ENCODE assay signal across 30 mouse cellular contexts in genomic region chr2:170503983-170504382, GRCm38 (mm10). TPM values are rescaled to one million over a fixed set of nuclear protein-coding genes. Genes with fewer than 3 reads are reported as not detected.
DNase-seq lines count a peak whose midpoint lies in the region; ATAC-seq and TF ChIP-seq lines count a peak whose summit lies in the region.
"Had no signal": no experiment of that assay in that cellular context is flagged by ENCODE, and none has a peak within 500 bp of the region (broad histone marks: within the 10 kb centered on the region; RNA-seq: fewer than 3 reads in every experiment).

No protein-coding gene starts in this region.

- no peaks in the 10 kb centered on the region for H3K9me3 ChIP-seq in midbrain, embryonic 16.5 days (replicated peaks; ENCODE audit: control insufficient read depth, low read length, poor library complexity, severe bottlenecking)
- H3K9me3 ChIP-seq in midbrain, embryonic 15.5 days = no peaks in the 10 kb centered on the region
- H3K9me3 ChIP-seq: forebrain, embryonic 10.5 days; forebrain, embryonic 13.5 days; heart, embryonic 12.5 days; heart, embryonic 15.5 days had no signal

- H3K9ac ChIP-seq in midbrain, embryonic 16.5 days (ENCODE audit: low read depth, low read length) = 0 out of 2 replicates have a peak overlapping the region, but pooled peaks have one; percentile 3
- no peak overlapping the region for H3K9ac ChIP-seq in midbrain, embryonic 15.5 days
- H3K9ac ChIP-seq: forebrain, embryonic 13.5 days; heart, embryonic 12.5 days; heart, embryonic 15.5 days; hindbrain, embryonic 14.5 days had no signal

- no peaks in the 10 kb centered on the region for H3K79me2 ChIP-seq in myocyte (ENCODE audit: control insufficient read depth, insufficient read depth)

- ATAC-seq in midbrain, embryonic 16.5 days = no peak
- ATAC-seq in midbrain, embryonic 15.5 days (replicated peaks) = no peak
- ATAC-seq in common myeloid progenitor, adult 5-6 weeks (replicated peaks; ENCODE audit: low read depth, poor library complexity, severe bottlenecking) = peak; percentile 72
- peak; percentile 59 for ATAC-seq in megakaryocyte, adult 5-6 weeks (ENCODE audit: poor library complexity, severe bottlenecking)
- ATAC-seq in CD4-positive, CD25-positive, alpha-beta regulatory T cell, adult 4 months = no peak
- ATAC-seq: forebrain, embryonic 13.5 days; forebrain, embryonic 16.5 days had no signal

- no peak for DNase-seq in left cerebral cortex, postnatal 4 days
- DNase-seq in kidney, adult 2 months = no peak
- DNase-seq: B cell, adult 2 months; cerebellum, adult 11 months; cerebellum, adult 8-10 months; cerebellum, postnatal 36 days; gastrocnemius, postnatal 10 days; gastrocnemius, postnatal 36 days; heart, adult 18-20 months; heart, postnatal 10 days; heart, postnatal 36 days had no signal

- no peak overlapping the region for H3K27ac ChIP-seq in midbrain, embryonic 16.5 days (ENCODE audit: low read length)
- no peak overlapping the region for H3K27ac ChIP-seq in midbrain, embryonic 15.5 days
- no peak overlapping the region for H3K27ac ChIP-seq in kidney, adult 2 months (ENCODE audit: insufficient read depth, low read depth, low read length)
- H3K27ac ChIP-seq: forebrain, embryonic 10.5 days; forebrain, embryonic 13.5 days; heart, embryonic 15.5 days; hindbrain, embryonic 14.5 days had no signal

- no peak overlapping the region for H3K4me3 ChIP-seq in midbrain, embryonic 16.5 days (ENCODE audit: low read depth, low read length)
- no peak overlapping the region for H3K4me3 ChIP-seq in midbrain, embryonic 15.5 days
- H3K4me3 ChIP-seq in myocyte = no peak overlapping the region
- no peak overlapping the region for H3K4me3 ChIP-seq in kidney, adult 2 months (ENCODE audit: insufficient read depth, low read depth, low read length)
- H3K4me3 ChIP-seq: forebrain, embryonic 10.5 days; forebrain, embryonic 13.5 days; heart, embryonic 12.5 days; heart, embryonic 15.5 days had no signal

- 38% methylated on average over 4 of the region's 4 CpGs for WGBS in midbrain, embryonic 16.5 days
- 47% methylated on average over 4 of the region's 4 CpGs for WGBS in midbrain, embryonic 15.5 days
- WGBS in kidney, adult 2 months = 39% methylated on average over 4 of the region's 4 CpGs

- no peak overlapping the region for H3K4me2 ChIP-seq in midbrain, embryonic 16.5 days (ENCODE audit: low read length)
- no peak overlapping the region for H3K4me2 ChIP-seq in midbrain, embryonic 15.5 days
- peak overlapping the region; percentile 61 for H3K4me2 ChIP-seq in myocyte (ENCODE audit: low read depth)
- H3K4me2 ChIP-seq: forebrain, embryonic 13.5 days; heart, embryonic 12.5 days; heart, embryonic 15.5 days; hindbrain, embryonic 14.5 days had no signal

- no peak for TF ChIP-seq POLR2A in myocyte (IDR thresholded peaks at IDR 0.05; ENCODE audit: insufficient read length, low read depth)
- no peak for TF ChIP-seq POLR2A in kidney, adult 2 months (IDR thresholded peaks at IDR 0.05; ENCODE audit: low read depth, low read length)

- intact Hi-C loops in left cerebral cortex, postnatal 4 days (cut with DNase I) = no loop called here

- TF ChIP-seq CTCF in kidney, adult 2 months (conservative IDR thresholded peaks at IDR 0.05; ENCODE audit: insufficient read depth, insufficient read length, low read depth, low read length) = no peak

- H3K4me1 ChIP-seq in midbrain, embryonic 16.5 days (ENCODE audit: control insufficient read depth, insufficient read depth, low read length) = peaks cover 5% of the 10 kb centered on the region; the same call in 1 of the 2 replicates
- H3K4me1 ChIP-seq in midbrain, embryonic 15.5 days = peaks cover 11% of the 10 kb centered on the region
- peaks cover 2% of the 10 kb centered on the region; the same call in 1 of the 2 replicates for H3K4me1 ChIP-seq in kidney, adult 2 months (ENCODE audit: control insufficient read depth, insufficient read depth, low read length)

- no peak overlapping the region for H3ac ChIP-seq in myocyte (ENCODE audit: control insufficient read depth, insufficient read length)

- peaks cover 2% of the 10 kb centered on the region for H3K27me3 ChIP-seq in midbrain, embryonic 16.5 days (ENCODE audit: control insufficient read depth, insufficient read depth, low read depth, low read length)
- peaks cover 4% of the 10 kb centered on the region for H3K27me3 ChIP-seq in midbrain, embryonic 15.5 days (replicated peaks)
- peaks cover 5% of the 10 kb centered on the region for H3K27me3 ChIP-seq in myocyte (ENCODE audit: control insufficient read depth, insufficient read depth, insufficient read length)
- no peaks in the 10 kb centered on the region for H3K27me3 ChIP-seq in kidney, adult 2 months (replicated peaks; ENCODE audit: control insufficient read depth, insufficient read depth, low read length)

- no peaks in the 10 kb centered on the region for H3K36me3 ChIP-seq in midbrain, embryonic 16.5 days (ENCODE audit: control insufficient read depth, insufficient read depth, low read length)
- no peaks in the 10 kb centered on the region for H3K36me3 ChIP-seq in midbrain, embryonic 15.5 days (replicated peaks)
- H3K36me3 ChIP-seq in myocyte (ENCODE audit: control insufficient read depth, insufficient read depth) = no peaks in the 10 kb centered on the region
- H3K36me3 ChIP-seq in kidney, adult 2 months (ENCODE audit: control insufficient read depth, insufficient read depth, low read length) = no peaks in the 10 kb centered on the region
- H3K36me3 ChIP-seq: forebrain, embryonic 10.5 days; heart, embryonic 12.5 days; heart, embryonic 15.5 days had no signal

TF ChIP-seq in myocyte, 11 proteins besides CTCF, POLR2A, EP300 and RAD21:
- TF ChIP-seq MYOG (IDR thresholded peaks at IDR 0.05; ENCODE audit: control insufficient read depth in 1 of 3, insufficient read depth in 1 of 3, insufficient read length in 2 of 3, low read depth in 2 of 3) = no peak
- no peak for TF ChIP-seq MAX (IDR thresholded peaks at IDR 0.05; ENCODE audit: low read depth)
- TF ChIP-seq CEBPB (IDR thresholded peaks at IDR 0.05; ENCODE audit: insufficient read depth, poor library complexity, severe bottlenecking) = no peak
- no peak for TF ChIP-seq E2F4 (IDR thresholded peaks at IDR 0.05; ENCODE audit: insufficient read depth)
- no peak for TF ChIP-seq SRF (IDR thresholded peaks at IDR 0.05; ENCODE audit: control insufficient read depth, insufficient read length, low read depth)
- TF ChIP-seq TCF12 (IDR thresholded peaks at IDR 0.05; ENCODE audit: insufficient read depth, poor library complexity, severe bottlenecking) = no peak
- no peak for TF ChIP-seq MYOD1 (IDR thresholded peaks at IDR 0.05; ENCODE audit: control insufficient read depth in 1 of 3, insufficient read length in 2 of 3, low read depth in 2 of 3)
- no peak for TF ChIP-seq REST (IDR thresholded peaks at IDR 0.05; ENCODE audit: insufficient read depth, insufficient read length)
- no peak for TF ChIP-seq TCF3 (IDR thresholded peaks at IDR 0.05; ENCODE audit: insufficient read length, low read depth)
- no peak for TF ChIP-seq USF1 (IDR thresholded peaks at IDR 0.05; ENCODE audit: low read depth)
- TF ChIP-seq POLR2AphosphoS2 (IDR thresholded peaks at IDR 0.05; ENCODE audit: insufficient read length, low read depth) = no peak

RNA-seq across cellular contexts. Expression of gene Cyp24a1, which starts 7.0 kb away (rescaled TPM):
- 0.15 and 0.18 TPM in 2 replicates for polyA plus RNA-seq in midbrain, embryonic 16.5 days (2015; fragmentation: Nextera tagmentation; extraction: Ambion mirVana)
- polyA plus RNA-seq in midbrain, embryonic 15.5 days (2015; fragmentation: Nextera tagmentation; extraction: Ambion mirVana) = 0.09 and 0.14 TPM in 2 replicates
- not detected in 2 replicates for total RNA-seq in common myeloid progenitor, adult 5-6 weeks (2017)
- not detected in 2 replicates for total RNA-seq in megakaryocyte, adult 5-6 weeks (2015)
- total RNA-seq in megakaryocyte, adult 5-6 weeks (2017) = not detected in 2 replicates
- 0.01 TPM for polyA plus RNA-seq in myocyte (2012; fragmentation: generic; extraction: Trizol)
- polyA plus RNA-seq in CD4-positive, CD25-positive, alpha-beta regulatory T cell, adult 4 months (2017; shearing (Covaris generic)) = not detected
- total RNA-seq in left cerebral cortex, postnatal 4 days (2021) = not detected
- polyA plus RNA-seq in kidney, adult 2 months (2012; rRNA removed) = 27.5 and 29.2 TPM in 2 replicates
- total RNA-seq: adrenal gland, adult 2 months; adrenal gland, postnatal 14 days; ES-E14; gastrocnemius, adult 18-20 months; gastrocnemius, postnatal 10 days; gastrocnemius, postnatal 36 days; heart, adult 18-20 months; heart, postnatal 10 days; heart, postnatal 36 days had no signal
- polyA plus RNA-seq: embryonic facial prominence, embryonic 11.5 days; embryonic facial prominence, embryonic 14.5 days; heart, embryonic 12.5 days; heart, embryonic 15.5 days; intestine, embryonic 14.5 days had no signal

RNA-seq across cellular contexts. Expression of gene Pfdn4, which starts 7.8 kb away (rescaled TPM):
- 128 and 133 TPM in 2 replicates for polyA plus RNA-seq in midbrain, embryonic 16.5 days (2015; fragmentation: Nextera tagmentation; extraction: Ambion mirVana)
- 103 and 110 TPM in 2 replicates for polyA plus RNA-seq in midbrain, embryonic 15.5 days (2015; fragmentation: Nextera tagmentation; extraction: Ambion mirVana)
- total RNA-seq in common myeloid progenitor, adult 5-6 weeks (2017) = 71.7 and 90.8 TPM in 2 replicates
- 44.2 and 51.0 TPM in 2 replicates for total RNA-seq in megakaryocyte, adult 5-6 weeks (2015)
- total RNA-seq in megakaryocyte, adult 5-6 weeks (2017) = 67.5 and 93.4 TPM in 2 replicates
- 34.0 TPM for polyA plus RNA-seq in myocyte (2012; fragmentation: generic; extraction: Trizol)
- polyA plus RNA-seq in CD4-positive, CD25-positive, alpha-beta regulatory T cell, adult 4 months (2017; shearing (Covaris generic)) = 10 to 100 TPM; 40.0 to 52.4 TPM
- total RNA-seq in left cerebral cortex, postnatal 4 days (2021) = 10 to 100 TPM; 44.1 to 53.1 TPM
- 5.6 TPM in 2 replicates for polyA plus RNA-seq in kidney, adult 2 months (2012; rRNA removed)

Comparison
In these comparisons a context has a peak if more than half of its experiments do, and no peak if none do; other contexts are left out.
1. ATAC-seq: peak in common myeloid progenitor, adult 5-6 weeks (single experiment) and megakaryocyte, adult 5-6 weeks (single experiment); none in midbrain, embryonic 16.5 days (single experiment), midbrain, embryonic 15.5 days (single experiment) and CD4-positive, CD25-positive, alpha-beta regulatory T cell, adult 4 months (single experiment).
2. RNA of gene Cyp24a1, which starts 7.0 kb away (polyA plus RNA-seq): 27.5 to 29.2 TPM in kidney, adult 2 months; 0.15 to 0.18 TPM in midbrain, embryonic 16.5 days, 0.09 to 0.14 TPM in midbrain, embryonic 15.5 days, 0.01 TPM in myocyte (single experiment) and not detected in CD4-positive, CD25-positive, alpha-beta regulatory T cell, adult 4 months; every median in the first group is over 10 times any median in the second.